29 mouse cellular contexts compared by ENCODE assay signal in the genomic region with DNA sequence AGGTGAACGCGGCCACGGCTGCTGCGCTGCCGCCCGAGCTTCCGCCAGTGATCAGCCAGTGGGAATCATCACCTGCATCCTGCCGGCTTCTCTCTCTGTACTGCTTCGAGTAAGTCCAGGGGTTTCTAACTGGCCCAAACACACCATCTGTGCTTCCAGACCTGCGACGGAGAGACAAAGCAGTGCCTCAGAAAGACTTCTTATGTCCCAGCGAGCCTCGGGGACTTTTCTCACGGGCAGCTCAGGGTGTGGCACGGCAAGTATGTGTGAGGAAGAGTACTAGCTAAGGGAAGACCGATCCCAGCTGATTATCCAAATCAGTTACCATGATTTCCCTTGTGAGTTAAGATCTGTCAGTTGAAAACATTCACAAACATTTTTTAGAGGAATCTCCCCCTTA. TPM values are rescaled to one million over a fixed set of nuclear protein-coding genes. Genes with fewer than 3 reads are reported as not detected.
DNase-seq lines count a peak whose midpoint lies in the region; ATAC-seq and TF ChIP-seq lines count a peak whose summit lies in the region.
"Had no signal": no experiment of that assay in that cellular context is flagged by ENCODE, and none has a peak within 500 bp of the region (broad histone marks: within the 10 kb centered on the region; RNA-seq: fewer than 3 reads in every experiment).

No protein-coding gene starts in this region.

- no peak overlapping the region for H3K9ac ChIP-seq in forebrain, embryonic 16.5 days (replicated peaks; ENCODE audit: low read depth, low read length)
- H3K9ac ChIP-seq in forebrain, embryonic 12.5 days, result no peak overlapping the region
- H3K9ac ChIP-seq: forebrain, postnatal 0 days; heart, embryonic 12.5 days; heart, embryonic 15.5 days; hindbrain, embryonic 14.5 days had no signal

- H3K27ac ChIP-seq in forebrain, embryonic 16.5 days (ENCODE audit: low read length), result peak overlapping the region; percentile 50; the same call in 1 of the 2 replicates
- no peak overlapping the region for H3K27ac ChIP-seq in forebrain, embryonic 12.5 days
- H3K27ac ChIP-seq: gastrocnemius, adult 2 months; heart, embryonic 15.5 days; hindbrain, postnatal 0 days had no signal

- no peak for TF ChIP-seq CTCF in E14TG2a.4 (conservative IDR thresholded peaks at IDR 0.05; ENCODE audit: low read length)

- ATAC-seq in forebrain, embryonic 16.5 days, result no peak
- no peak for ATAC-seq in forebrain, embryonic 12.5 days (ENCODE audit: low FRiP score)
- ATAC-seq in erythroblast, adult 5-6 weeks (replicated peaks; ENCODE audit: low FRiP score, poor library complexity, severe bottlenecking), result no peak
- ATAC-seq: activated CD4-positive, CD25-positive, alpha-beta regulatory T cell, adult 4 months; forebrain, postnatal 0 days; hindbrain, postnatal 0 days; inflammation-experienced regulatory T-cells, adult 6 months; intestine, embryonic 16.5 days; Patski had no signal

- peaks cover 5% of the 10 kb centered on the region; the same call in 1 of the 2 replicates for H3K36me3 ChIP-seq in forebrain, embryonic 16.5 days (ENCODE audit: control insufficient read depth, insufficient read depth)
- H3K36me3 ChIP-seq in forebrain, embryonic 12.5 days (replicated peaks), result peaks cover 31% of the 10 kb centered on the region
- peaks cover 79% of the 10 kb centered on the region for H3K36me3 ChIP-seq in E14TG2a.4 (ENCODE audit: insufficient read depth, low read length)

- no peaks in the 10 kb centered on the region for H3K9me3 ChIP-seq in forebrain, embryonic 16.5 days (ENCODE audit: control insufficient read depth, low read length)
- H3K9me3 ChIP-seq in forebrain, embryonic 12.5 days, result no peaks in the 10 kb centered on the region
- peaks cover 5% of the 10 kb centered on the region; the same call in 1 of the 2 replicates for H3K9me3 ChIP-seq in E14TG2a.4 (ENCODE audit: low read length)
- H3K9me3 ChIP-seq: G1E; heart, embryonic 12.5 days; heart, embryonic 15.5 days had no signal

- peaks cover 6% of the 10 kb centered on the region for H3K4me1 ChIP-seq in forebrain, embryonic 16.5 days (replicated peaks; ENCODE audit: control insufficient read depth, insufficient read depth, low read length)
- H3K4me1 ChIP-seq in forebrain, embryonic 12.5 days, result no peaks in the 10 kb centered on the region
- H3K4me1 ChIP-seq in E14TG2a.4 (replicated peaks; ENCODE audit: low read depth, low read length), result peaks cover 27% of the 10 kb centered on the region
- H3K4me1 ChIP-seq: heart, embryonic 12.5 days; heart, embryonic 15.5 days had no signal

- 80% methylated on average over 16 of the region's 16 CpGs for WGBS in forebrain, embryonic 16.5 days
- WGBS in forebrain, embryonic 12.5 days, result 89% methylated on average over 16 of the region's 16 CpGs

- no peaks in the 10 kb centered on the region for H3K27me3 ChIP-seq in forebrain, embryonic 16.5 days (replicated peaks; ENCODE audit: control insufficient read depth, insufficient read depth, low read length)
- H3K27me3 ChIP-seq in forebrain, embryonic 12.5 days, result no peaks in the 10 kb centered on the region
- no peaks in the 10 kb centered on the region for H3K27me3 ChIP-seq in E14TG2a.4 (ENCODE audit: insufficient read depth, low read length)
- H3K27me3 ChIP-seq: heart, embryonic 12.5 days; heart, embryonic 15.5 days; Patski had no signal

- H3K4me2 ChIP-seq in forebrain, embryonic 16.5 days (ENCODE audit: low read length), result no peak overlapping the region
- no peak overlapping the region for H3K4me2 ChIP-seq in forebrain, embryonic 12.5 days
- H3K4me2 ChIP-seq: heart, embryonic 12.5 days; heart, embryonic 15.5 days; hindbrain, embryonic 14.5 days had no signal

- DNase-seq in ES-CJ7 (ENCODE audit: low read depth, low spot score), result peak; percentile 20
- DNase-seq in ZHBTc4 (ENCODE audit: low read depth, low spot score), result peak; percentile 58
- no peak for DNase-seq in layer of hippocampus, adult 18-20 months (ENCODE audit: low spot score in 2 of 2)
- no peak for DNase-seq in lung, postnatal 10 days
- DNase-seq: adrenal gland, adult 8-10 months; adrenal gland, postnatal 25 days; cerebellum, adult 18-20 months; cerebellum, adult 9-10 months; cerebellum, postnatal 14 days; gastrocnemius, adult 2 months; gastrocnemius, postnatal 14 days; heart, adult 18-20 months; heart, postnatal 10 days; heart, postnatal 4 days; kidney, adult 18-20 months had no signal

- no peak overlapping the region for H3K4me3 ChIP-seq in forebrain, embryonic 16.5 days (replicated peaks; ENCODE audit: low read length)
- H3K4me3 ChIP-seq in forebrain, embryonic 12.5 days (replicated peaks), result no peak overlapping the region
- 0 out of 2 replicates have a peak overlapping the region, but pooled peaks have one; percentile 10 for H3K4me3 ChIP-seq in E14TG2a.4 (replicated peaks; ENCODE audit: low read length)
- H3K4me3 ChIP-seq: gastrocnemius, adult 2 months; heart, embryonic 12.5 days; heart, embryonic 15.5 days had no signal

RNA-seq across cellular contexts. Expression of a gene that starts 12.6 kb away (rescaled TPM):
- 22.5 and 25.0 TPM in 2 replicates for polyA plus RNA-seq in forebrain, embryonic 16.5 days (2015; fragmentation: Nextera tagmentation; extraction: Ambion mirVana)
- polyA plus RNA-seq in forebrain, embryonic 12.5 days (2016; fragmentation: Nextera tagmentation; extraction: Ambion mirVana), result 25.3 and 26.8 TPM in 2 replicates
- 10 to 100 TPM; 13.8 to 14.4 TPM for total RNA-seq in layer of hippocampus, adult 18-20 months (2021)
- total RNA-seq in erythroblast, adult 5-6 weeks (2015; ENCODE audit: low replicate concordance), result 3.7 and 6.3 TPM in 2 replicates
- total RNA-seq in erythroblast, adult 5-6 weeks (2017; ENCODE audit: low replicate concordance), result 2.8 and 6.4 TPM in 2 replicates

RNA-seq across cellular contexts. Expression of a gene that starts 12.6 kb away (rescaled TPM):
- polyA plus RNA-seq in forebrain, embryonic 16.5 days (2015; fragmentation: Nextera tagmentation; extraction: Ambion mirVana), result 18.3 and 19.9 TPM in 2 replicates
- 20.3 and 21.0 TPM in 2 replicates for polyA plus RNA-seq in forebrain, embryonic 12.5 days (2016; fragmentation: Nextera tagmentation; extraction: Ambion mirVana)
- total RNA-seq in layer of hippocampus, adult 18-20 months (2021), result 10 to 100 TPM; 13.4 to 13.6 TPM
- 3.7 and 5.4 TPM in 2 replicates for total RNA-seq in erythroblast, adult 5-6 weeks (2015; ENCODE audit: low replicate concordance)
- total RNA-seq in erythroblast, adult 5-6 weeks (2017; ENCODE audit: low replicate concordance), result 2.8 and 3.3 TPM in 2 replicates

Comparison
In these comparisons a context has a peak if more than half of its experiments do, and no peak if none do; other contexts are left out.
1. DNase-seq: peak in ES-CJ7 (single experiment) and ZHBTc4 (single experiment); none in layer of hippocampus, adult 18-20 months (0 of 2) and lung, postnatal 10 days (single experiment).